Mouse (Mus musculus) MEL-GATA-1-ER (cell line): Measurements from ENCODE around the gene Art4.

Source experiments
- DNase-seq: peaks from one replicate; pipeline ENCODE4 v3.0.0-alpha.2; 2012; ENCODE audit warnings: low read depth; ENCODE audit errors: extremely low read depth

The Art4 gene

DNA sequence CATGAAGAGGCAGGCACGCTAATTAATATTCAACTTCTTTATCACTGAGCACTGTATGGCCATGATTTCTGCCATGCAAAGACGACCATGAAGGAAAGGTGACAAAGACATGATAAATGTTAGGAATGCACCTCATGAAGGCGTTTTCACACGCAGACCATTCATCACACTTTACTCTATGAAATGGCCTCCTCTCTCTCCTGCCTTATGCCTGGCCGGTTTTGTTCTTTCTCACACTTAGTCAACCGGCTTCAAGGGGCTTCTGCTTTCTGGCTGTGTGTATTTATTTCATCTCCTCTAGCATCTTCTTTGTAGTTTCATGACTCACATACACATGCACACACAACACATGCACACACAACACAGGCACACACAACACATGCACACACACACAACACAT, 56.3 kb downstream of the Art4 start:
- no peak for DNase-seq

DNA sequence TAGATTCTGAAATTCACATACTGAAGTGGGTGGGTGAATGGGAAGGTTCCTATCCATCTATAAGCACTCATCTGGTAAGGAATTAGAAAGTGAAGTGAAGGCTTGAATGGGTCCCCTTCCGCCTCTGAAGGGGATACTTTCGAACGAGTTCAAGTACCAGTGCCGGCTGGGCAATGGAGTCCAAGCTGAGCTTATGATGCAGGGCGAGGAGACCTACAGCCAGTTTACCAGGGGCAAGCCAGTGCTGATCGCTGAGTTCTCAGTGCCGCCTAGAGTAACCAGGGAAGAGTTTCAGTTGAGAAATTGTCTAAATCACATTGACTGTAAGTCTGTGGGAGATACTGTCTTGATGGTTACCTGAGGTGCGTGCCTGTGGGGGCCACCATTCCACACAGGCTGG, 56.8 kb downstream of the Art4 start:
- DNase-seq: no peak
